ENCODE assay signal across 15 mouse cellular contexts in the genomic region with DNA sequence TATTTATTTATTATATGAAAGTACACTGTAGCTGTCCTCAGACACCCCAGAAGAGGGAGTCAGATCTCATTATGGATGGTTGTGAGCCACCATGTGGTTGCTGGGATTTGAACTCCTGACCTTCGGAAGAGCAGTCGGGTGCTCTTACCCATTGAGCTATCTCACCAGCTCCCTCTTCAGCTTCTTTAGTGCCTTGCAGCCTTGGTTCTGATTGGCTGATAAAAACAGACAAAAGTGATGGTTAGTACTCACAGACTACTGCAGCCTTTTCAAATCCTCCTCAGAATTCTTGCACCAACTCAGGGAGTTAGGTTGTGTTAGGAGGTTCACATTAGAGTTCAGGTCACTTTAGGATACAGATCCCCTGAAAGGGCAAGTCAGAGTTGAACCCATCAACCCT. TPM values are rescaled to one million over a fixed set of nuclear protein-coding genes. Genes with fewer than 3 reads are reported as not detected.
"Had no signal": no experiment of that assay in that cellular context is flagged by ENCODE, and none has a peak within 500 bp of the region (broad histone marks: within the 10 kb centered on the region; RNA-seq: fewer than 3 reads in every experiment).

No protein-coding gene starts in this region.

RNA-seq across cellular contexts. Expression of gene 6820408C15Rik, which starts 13.1 kb away (rescaled TPM):
- total RNA-seq: megakaryocyte, adult 5-6 weeks; monocyte, adult 5-6 weeks; neutrophil, adult 5-6 weeks had no signal
- polyA plus RNA-seq: large intestine, adult 2 months; limb, embryonic 15.5 days had no signal

RNA-seq across cellular contexts. Expression of gene Sox12, which starts 30.6 kb away (rescaled TPM):
- total RNA-seq: monocyte, adult 5-6 weeks had no signal

RNA-seq across cellular contexts. Expression of gene Defb23, which starts 35.9 kb away (rescaled TPM):
- total RNA-seq: layer of hippocampus, postnatal 25 days; left cerebral cortex, adult 8-10 months; left cerebral cortex, postnatal 25 days; megakaryocyte, adult 5-6 weeks; monocyte, adult 5-6 weeks; neutrophil, adult 5-6 weeks had no signal
- polyA plus RNA-seq: kidney, embryonic 14.5 days; large intestine, adult 2 months; limb, embryonic 11.5 days; limb, embryonic 15.5 days; liver, embryonic 12.5 days; midbrain, embryonic 10.5 days; midbrain, embryonic 14.5 days; neural tube, embryonic 12.5 days; stomach, embryonic 14.5 days had no signal

RNA-seq across cellular contexts. Expression of gene Defb20, which starts 48.4 kb away (rescaled TPM):
- total RNA-seq: layer of hippocampus, postnatal 25 days; left cerebral cortex, adult 8-10 months; left cerebral cortex, postnatal 25 days; megakaryocyte, adult 5-6 weeks; monocyte, adult 5-6 weeks; neutrophil, adult 5-6 weeks had no signal
- polyA plus RNA-seq: kidney, embryonic 14.5 days; limb, embryonic 11.5 days; limb, embryonic 15.5 days; liver, embryonic 12.5 days; midbrain, embryonic 10.5 days; midbrain, embryonic 14.5 days; neural tube, embryonic 12.5 days; stomach, embryonic 14.5 days had no signal
